Mouse (Mus musculus): ENCODE data around the gene Prdx1. TPM values are rescaled to one million over a fixed set of nuclear protein-coding genes. Genes with fewer than 3 reads are reported as not detected.
"Not testable (repeated sequence)": the region's sequence is repeated elsewhere in the genome, so short reads cannot be mapped to it uniquely, and the experiment has no call there.

Prdx1 gene
- polyA plus RNA-seq, 1 experiment from 2014 or later = 1,538 TPM

DNA sequence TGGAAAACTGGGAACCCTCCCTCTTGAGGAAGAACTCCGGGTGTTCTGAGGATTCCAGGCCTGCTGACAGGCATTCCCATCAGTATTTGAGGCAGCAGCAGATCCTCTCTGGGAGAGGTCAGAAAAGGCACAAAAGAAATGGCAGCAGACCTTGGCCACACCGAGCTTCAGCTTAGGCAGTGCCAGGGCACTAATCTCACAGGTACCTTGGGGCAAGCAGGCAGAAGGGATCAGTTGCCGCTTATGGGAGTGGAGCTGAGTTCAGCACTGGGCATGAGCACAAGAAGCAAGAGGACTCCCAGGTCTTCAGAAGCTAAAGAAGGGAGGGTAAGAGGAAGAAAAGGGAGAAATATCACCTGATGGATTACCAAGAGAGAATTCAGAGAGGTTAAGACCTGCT, 27.4 kb upstream of the Prdx1 start:
- Histone ChIP-seq H3K4me3 (no peak overlapping the region), H3K9me3 (no peaks in the 10 kb centered on the region), H3K36me3 (no peaks in the 10 kb centered on the region), H3K27me3 (no peaks in the 10 kb centered on the region), H3K9ac (no peak overlapping the region), H3K4me2 (no peak overlapping the region), H3K27ac (no peak overlapping the region), H3K4me1 (peaks cover 11% of the 10 kb centered on the region; the same call in 1 of the 2 replicates)
- 50% methylated on average over 3 of the region's 3 CpGs for WGBS
- ATAC-seq (ENCODE audit: borderline replicate concordance, extremely low read depth, low FRiP score, low TSS enrichment) = no peak

DNA sequence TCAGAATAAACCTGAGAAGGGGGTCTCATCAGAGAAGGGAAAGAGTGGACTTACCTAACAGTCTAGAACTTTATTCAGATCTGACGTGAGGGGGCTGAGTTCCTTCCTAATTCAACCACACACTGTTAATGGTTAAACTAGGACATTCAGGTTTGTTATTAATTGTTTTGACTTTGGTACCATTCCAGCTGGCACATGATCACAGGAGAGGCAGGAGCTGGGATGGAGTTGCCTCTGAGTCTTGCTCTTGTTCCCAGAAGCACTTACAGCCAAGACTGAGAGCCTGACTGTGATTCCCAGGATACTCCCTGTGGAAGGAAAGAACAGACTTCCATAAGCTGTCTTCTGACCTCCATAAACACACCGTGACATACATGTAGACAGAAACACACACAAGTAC, 25.9 kb upstream of the Prdx1 start:
- H3K9me3 ChIP-seq = no peaks in the 10 kb centered on the region
- no peak overlapping the region for H3K4me3 ChIP-seq
- H3K9ac ChIP-seq = no peak overlapping the region
- H3K27me3 ChIP-seq = no peaks in the 10 kb centered on the region
- H3K27ac ChIP-seq = no peak overlapping the region
- peaks cover 11% of the 10 kb centered on the region; the same call in 1 of the 2 replicates for H3K4me1 ChIP-seq
- WGBS = 30% methylated on average over 2 of the region's 2 CpGs
- H3K36me3 ChIP-seq = no peaks in the 10 kb centered on the region
- ATAC-seq (ENCODE audit: borderline replicate concordance, extremely low read depth, low FRiP score, low TSS enrichment) = peak; percentile 39; the same call in 1 of the 2 replicates
- H3K4me2 ChIP-seq = no peak overlapping the region

DNA sequence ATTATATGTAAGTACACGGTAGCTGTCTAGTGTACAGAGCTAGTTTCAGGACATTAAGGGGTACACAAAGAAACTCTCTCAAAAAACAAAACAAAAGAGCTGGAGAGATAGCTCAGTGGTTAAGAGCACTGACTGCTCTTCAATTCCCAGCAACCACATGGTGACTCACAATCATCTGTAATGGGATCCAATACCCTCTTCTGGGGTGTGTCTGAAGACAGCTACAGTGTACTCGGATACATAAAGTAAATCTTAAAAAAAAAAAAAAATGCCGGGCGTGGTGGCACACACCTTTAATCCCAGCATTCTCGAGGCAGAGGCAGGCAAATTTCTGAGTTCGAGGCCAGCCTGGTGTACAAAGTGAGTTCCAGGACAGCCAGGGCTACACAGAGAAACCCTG, 25.4 kb upstream of the Prdx1 start:
- H3K4me2 ChIP-seq; ATAC-seq (ENCODE audit: borderline replicate concordance, extremely low read depth, low FRiP score, low TSS enrichment); H3K9me3 ChIP-seq; H3K27me3 ChIP-seq; H3K27ac ChIP-seq; H3K4me3 ChIP-seq; H3K36me3 ChIP-seq; H3K9ac ChIP-seq: not testable (repeated sequence)
- H3K4me1 ChIP-seq = peaks cover 11% of the 10 kb centered on the region; the same call in 1 of the 2 replicates
- 74% methylated on average over 6 of the region's 6 CpGs for WGBS

DNA sequence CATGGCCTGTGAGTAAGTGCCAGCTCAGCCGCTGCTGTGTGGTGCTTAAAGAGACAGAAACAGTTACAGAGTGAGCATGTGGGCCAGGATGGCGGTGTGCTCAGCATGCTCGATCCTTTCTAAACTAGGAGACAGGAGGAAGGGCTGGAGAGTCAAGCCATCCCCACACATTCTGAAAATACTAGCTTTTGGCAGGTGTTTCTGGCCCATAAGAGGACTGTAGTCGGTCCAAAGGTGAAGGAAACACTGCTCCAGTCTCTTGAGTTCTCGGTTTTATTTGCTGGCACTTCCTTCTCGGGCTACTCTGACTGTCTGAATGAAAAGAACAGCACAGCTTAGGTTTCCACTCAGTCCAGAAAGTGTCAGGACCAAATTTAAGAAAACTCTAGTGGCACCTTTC, 24.5 kb upstream of the Prdx1 start:
- no peak overlapping the region for H3K4me3 ChIP-seq
- WGBS = 64% methylated on average over 6 of the region's 6 CpGs
- H3K27me3 ChIP-seq = no peaks in the 10 kb centered on the region
- H3K9ac ChIP-seq = no peak overlapping the region
- H3K9me3 ChIP-seq = no peaks in the 10 kb centered on the region
- ATAC-seq (ENCODE audit: borderline replicate concordance, extremely low read depth, low FRiP score, low TSS enrichment) = no peak
- no peaks in the 10 kb centered on the region for H3K36me3 ChIP-seq
- H3K4me2 ChIP-seq = no peak overlapping the region
- no peak overlapping the region for H3K27ac ChIP-seq
- peaks cover 11% of the 10 kb centered on the region; the same call in 1 of the 2 replicates for H3K4me1 ChIP-seq

DNA sequence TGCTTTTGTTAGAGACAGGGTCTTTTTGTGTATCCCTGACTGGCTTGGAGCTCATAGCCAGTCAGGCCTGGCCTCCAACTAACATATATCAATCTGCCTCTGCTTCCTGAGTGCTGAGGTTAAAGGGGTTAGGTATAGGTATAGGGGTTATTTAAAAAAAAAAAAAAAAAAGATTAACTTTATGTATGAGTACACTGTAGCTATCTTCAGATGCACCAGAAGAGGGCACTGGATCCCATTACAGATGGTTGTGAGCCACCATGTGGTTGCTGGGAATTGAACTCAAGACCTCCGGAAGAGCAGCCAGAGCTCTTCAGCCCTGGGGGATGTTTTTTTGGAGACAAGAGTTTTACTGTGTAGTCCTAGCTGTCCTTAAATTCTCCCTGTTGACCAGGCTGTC, 23.3 kb upstream of the Prdx1 start:
- H3K4me1 ChIP-seq = peaks cover 11% of the 10 kb centered on the region; the same call in 1 of the 2 replicates
- no peak for ATAC-seq (ENCODE audit: borderline replicate concordance, extremely low read depth, low FRiP score, low TSS enrichment)
- no peak overlapping the region for H3K4me3 ChIP-seq
- H3K36me3 ChIP-seq = no peaks in the 10 kb centered on the region
- no peak overlapping the region for H3K9ac ChIP-seq
- 95% methylated on average over 1 of the region's 1 CpGs for WGBS
- no peaks in the 10 kb centered on the region for H3K27me3 ChIP-seq
- no peak overlapping the region for H3K4me2 ChIP-seq
- no peak overlapping the region for H3K27ac ChIP-seq
- no peaks in the 10 kb centered on the region for H3K9me3 ChIP-seq

DNA sequence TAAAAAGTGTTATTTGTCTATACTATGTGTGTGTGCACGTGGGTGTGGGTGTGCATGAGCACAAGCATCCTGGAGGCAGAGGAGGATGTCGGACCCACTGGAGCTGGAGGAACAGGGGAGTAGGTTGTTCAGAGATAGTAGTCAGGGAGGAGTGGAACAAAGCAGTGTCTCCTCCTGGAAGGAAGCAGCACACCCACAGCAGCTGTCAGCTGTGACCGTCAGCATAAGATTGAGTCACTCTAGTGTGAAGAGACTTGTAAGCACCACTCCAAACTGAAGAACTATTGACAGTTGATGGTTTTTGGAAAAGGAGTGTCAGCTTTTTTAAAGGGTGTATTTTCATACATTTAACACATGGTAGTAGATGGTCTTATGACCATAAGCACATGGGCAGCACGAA, 18.7 kb upstream of the Prdx1 start:
- no peak overlapping the region for H3K4me2 ChIP-seq
- no peaks in the 10 kb centered on the region for H3K4me1 ChIP-seq
- H3K27me3 ChIP-seq = no peaks in the 10 kb centered on the region
- no peak overlapping the region for H3K9ac ChIP-seq
- H3K9me3 ChIP-seq = no peaks in the 10 kb centered on the region
- no peaks in the 10 kb centered on the region for H3K36me3 ChIP-seq
- no peak overlapping the region for H3K27ac ChIP-seq
- 49% methylated on average over 4 of the region's 4 CpGs for whole genome bisulfite sequencing
- no peak for ATAC-seq (ENCODE audit: borderline replicate concordance, extremely low read depth, low FRiP score, low TSS enrichment)
- no peak overlapping the region for H3K4me3 ChIP-seq

DNA sequence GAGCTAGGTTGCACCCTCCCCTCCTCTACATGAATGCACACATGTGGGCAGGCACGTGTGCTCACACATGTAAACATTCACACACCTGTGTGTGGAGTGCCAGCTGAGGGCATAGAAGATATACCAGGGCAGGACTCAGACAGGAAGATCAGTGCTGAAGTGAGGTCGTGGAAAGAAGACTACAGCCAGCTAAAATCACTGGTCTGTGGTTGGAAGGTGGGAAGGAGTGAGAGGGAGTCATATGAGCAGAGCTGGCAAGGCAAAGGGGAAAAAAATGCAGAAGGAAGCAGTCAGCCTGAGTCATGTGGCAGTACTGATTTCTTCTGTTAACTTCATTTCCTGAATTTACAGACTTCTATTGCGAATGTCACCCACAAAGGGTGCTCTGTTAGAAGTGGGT, 17.2 kb upstream of the Prdx1 start:
- Histone ChIP-seq H3K27ac (no peak overlapping the region), H3K27me3 (no peaks in the 10 kb centered on the region), H3K4me1 (peaks cover 5% of the 10 kb centered on the region; the same call in 1 of the 2 replicates), H3K36me3 (no peaks in the 10 kb centered on the region), H3K4me2 (no peak overlapping the region), H3K9ac (no peak overlapping the region), H3K9me3 (no peaks in the 10 kb centered on the region), H3K4me3 (no peak overlapping the region)
- WGBS = 41% methylated on average over 3 of the region's 3 CpGs
- ATAC-seq (ENCODE audit: borderline replicate concordance, extremely low read depth, low FRiP score, low TSS enrichment) = no peak

DNA sequence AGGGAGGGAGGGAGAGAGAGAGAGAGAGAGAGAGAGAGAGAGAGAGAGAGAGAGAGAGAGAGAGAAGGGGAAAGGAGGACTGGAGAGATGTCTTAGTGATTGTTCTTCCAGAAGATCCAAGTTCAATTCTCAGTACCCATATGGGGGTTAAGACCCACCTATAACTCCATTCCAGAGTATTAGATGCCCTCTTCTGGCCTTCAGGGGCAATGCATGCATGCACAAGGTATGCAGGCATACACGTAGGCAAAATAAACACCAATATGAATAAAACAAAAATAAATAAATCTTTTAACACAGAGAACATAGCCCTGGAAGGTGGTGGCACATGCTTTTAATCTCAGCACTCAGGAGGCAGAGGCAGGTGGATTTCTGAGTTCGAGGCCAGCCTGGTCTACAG, 16.1 kb upstream of the Prdx1 start:
- 38% methylated on average over 2 of the region's 2 CpGs for WGBS
- Histone ChIP-seq H3K36me3 (no peaks in the 10 kb centered on the region), H3K4me3 (no peak overlapping the region), H3K4me1 (peaks cover 5% of the 10 kb centered on the region; the same call in 1 of the 2 replicates), H3K9me3 (no peaks in the 10 kb centered on the region), H3K9ac (no peak overlapping the region), H3K27me3 (no peaks in the 10 kb centered on the region), H3K27ac (no peak overlapping the region), H3K4me2 (no peak overlapping the region)
- no peak for ATAC-seq (ENCODE audit: borderline replicate concordance, extremely low read depth, low FRiP score, low TSS enrichment)

DNA sequence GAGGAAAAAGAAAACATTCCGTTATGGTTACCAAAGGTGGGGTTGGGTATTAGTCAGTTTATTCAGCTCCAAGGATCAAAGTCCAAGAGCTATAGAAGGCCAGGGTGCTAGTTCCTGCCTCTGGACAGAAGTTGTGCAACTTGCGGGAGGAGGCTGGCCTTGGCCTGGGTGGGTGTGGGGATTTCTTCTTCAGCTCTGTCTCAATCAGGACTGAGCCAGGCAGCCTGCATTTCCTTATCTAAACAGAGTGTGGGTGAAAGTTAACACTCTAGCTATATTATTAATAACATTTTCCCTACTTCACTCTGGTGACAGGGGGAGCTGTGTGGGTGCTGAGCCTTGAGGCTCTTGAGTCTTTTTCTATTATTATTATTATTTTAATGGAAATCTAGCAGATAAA, 12.6 kb upstream of the Prdx1 start:
- ATAC-seq (ENCODE audit: borderline replicate concordance, extremely low read depth, low FRiP score, low TSS enrichment) = peak; percentile 84
- 22% methylated on average over 2 of the region's 2 CpGs for WGBS
- Histone ChIP-seq H3K9me3 (no peaks in the 10 kb centered on the region), H3K4me3 (no peak overlapping the region), H3K27ac (no peak overlapping the region), H3K36me3 (no peaks in the 10 kb centered on the region), H3K27me3 (no peaks in the 10 kb centered on the region), H3K9ac (no peak overlapping the region), H3K4me1 (peaks cover 5% of the 10 kb centered on the region; the same call in 1 of the 2 replicates), H3K4me2 (no peak overlapping the region)

DNA sequence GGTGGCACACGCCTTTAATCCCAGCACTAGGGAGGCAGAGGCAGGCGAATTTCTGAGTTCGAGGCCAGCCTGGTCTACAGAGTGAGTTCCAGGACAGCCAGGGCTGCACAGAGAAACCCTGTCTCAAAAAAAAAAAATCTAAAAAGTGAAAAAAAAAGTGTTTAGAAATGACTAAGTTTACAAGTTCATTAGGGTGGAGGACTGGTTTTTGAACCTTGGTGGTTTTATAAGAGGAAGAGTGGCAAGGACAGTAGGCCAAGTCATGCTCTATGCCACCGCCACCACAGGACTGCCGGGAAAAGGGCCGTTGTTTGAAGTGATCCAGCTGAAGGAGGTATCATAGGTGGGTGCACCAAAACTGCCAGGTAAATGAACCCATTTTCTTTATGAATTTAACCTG, 10.6 kb upstream of the Prdx1 start:
- H3K4me3 ChIP-seq; H3K36me3 ChIP-seq; ATAC-seq (ENCODE audit: borderline replicate concordance, extremely low read depth, low FRiP score, low TSS enrichment); H3K9ac ChIP-seq; H3K27ac ChIP-seq; H3K27me3 ChIP-seq; H3K9me3 ChIP-seq; H3K4me1 ChIP-seq; H3K4me2 ChIP-seq: not testable (repeated sequence)
- 89% methylated on average over 6 of the region's 6 CpGs for WGBS

DNA sequence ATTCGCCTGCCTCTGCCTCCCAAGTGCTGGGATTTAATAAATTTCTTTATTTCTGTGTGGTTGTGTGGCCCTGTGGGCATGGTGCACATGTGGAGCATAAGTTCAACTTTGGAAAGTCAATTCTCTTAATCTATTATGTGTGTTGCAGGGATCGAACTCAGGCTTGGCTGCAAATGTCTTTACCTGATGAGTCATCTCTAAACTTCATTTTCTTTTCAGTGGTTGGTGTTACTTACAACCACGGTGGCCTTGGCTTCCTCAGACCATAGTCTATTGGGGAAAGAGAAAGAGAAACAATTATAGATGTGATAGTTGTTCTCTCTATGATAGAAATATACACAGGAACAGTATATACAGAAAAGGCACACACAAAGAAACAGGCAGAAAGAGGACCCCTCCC, 9.3 kb upstream of the Prdx1 start:
- Histone ChIP-seq H3K9ac (no peak overlapping the region), H3K4me2 (no peak overlapping the region), H3K36me3 (no peaks in the 10 kb centered on the region), H3K4me3 (no peak overlapping the region), H3K27me3 (no peaks in the 10 kb centered on the region), H3K27ac (no peak overlapping the region), H3K9me3 (no peaks in the 10 kb centered on the region), H3K4me1 (peaks cover 5% of the 10 kb centered on the region; the same call in 1 of the 2 replicates)
- WGBS = 76% methylated on average over 3 of the region's 3 CpGs
- ATAC-seq (ENCODE audit: borderline replicate concordance, extremely low read depth, low FRiP score, low TSS enrichment) = no peak

DNA sequence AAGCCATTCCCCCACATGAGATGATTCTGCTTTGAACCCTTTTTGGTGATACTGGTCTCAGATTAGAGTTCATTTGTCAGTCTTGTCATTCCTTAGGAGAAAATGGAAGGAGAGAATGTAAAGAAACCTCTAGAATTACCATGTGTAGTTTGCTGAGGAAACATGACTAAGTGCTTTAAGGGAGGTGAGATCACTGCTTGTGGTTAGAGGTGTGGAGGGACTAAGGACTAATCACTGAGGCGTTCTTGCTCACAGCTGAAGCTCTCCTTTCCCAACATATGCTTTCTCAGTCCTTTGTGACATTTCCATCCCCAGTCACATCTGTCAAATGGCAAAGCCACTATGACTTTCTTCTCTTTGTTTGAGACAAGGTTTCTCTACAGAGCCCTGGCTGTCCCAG, 7.5 kb upstream of the Prdx1 start:
- Histone ChIP-seq H3K9ac (no peak overlapping the region), H3K27ac (no peak overlapping the region), H3K36me3 (no peaks in the 10 kb centered on the region), H3K27me3 (no peaks in the 10 kb centered on the region), H3K4me2 (no peak overlapping the region), H3K9me3 (no peaks in the 10 kb centered on the region), H3K4me1 (peaks cover 2% of the 10 kb centered on the region; the same call in 1 of the 2 replicates), H3K4me3 (no peak overlapping the region)
- WGBS = 70% methylated on average over 1 of the region's 1 CpGs
- no peak for ATAC-seq (ENCODE audit: borderline replicate concordance, extremely low read depth, low FRiP score, low TSS enrichment)

DNA sequence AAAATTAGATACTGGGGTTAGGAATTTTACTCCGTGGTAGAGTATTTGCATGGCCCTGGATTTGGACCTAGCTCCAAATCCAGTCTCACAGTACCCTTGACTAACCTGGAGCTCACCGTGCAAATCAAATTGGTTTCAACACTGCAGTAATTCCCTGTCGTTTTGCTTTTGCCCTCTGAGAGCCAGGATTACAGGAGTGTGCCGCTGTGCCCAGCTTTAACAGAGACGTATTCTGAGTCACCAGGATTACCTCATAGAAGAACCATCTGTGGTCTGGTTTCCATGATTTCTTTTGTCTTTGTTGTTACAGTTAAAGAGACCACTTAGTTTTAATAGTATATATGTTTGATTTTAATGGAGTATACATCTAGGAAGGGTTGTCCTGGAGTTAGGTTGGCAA, 6.2 kb upstream of the Prdx1 start:
- Histone ChIP-seq H3K9ac (no peak overlapping the region), H3K4me1 (no peaks in the 10 kb centered on the region), H3K27me3 (no peaks in the 10 kb centered on the region), H3K36me3 (no peaks in the 10 kb centered on the region), H3K9me3 (no peaks in the 10 kb centered on the region), H3K27ac (no peak overlapping the region), H3K4me2 (no peak overlapping the region), H3K4me3 (no peak overlapping the region)
- 64% methylated on average over 5 of the region's 5 CpGs for WGBS
- no peak for ATAC-seq (ENCODE audit: borderline replicate concordance, extremely low read depth, low FRiP score, low TSS enrichment)
